Mouse (Mus musculus) cortical plate, adult 2 months (tissue): ENCODE results near the gene Zcchc8. TPM values are rescaled to one million over a fixed set of nuclear protein-coding genes. Genes with fewer than 3 reads are reported as not detected.

Experiments
- H3K27ac ChIP-seq: fragments of 200-500 bp; 2 replicates; pipeline ENCODE4 v1.5.1; 2012; ENCODE audit warnings: low read length, control low read depth, inconsistent platforms; ENCODE audit not compliant: insufficient read depth
- H3K4me1 ChIP-seq: fragments of 200-500 bp; 2 replicates; pipeline ENCODE4 v1.6.1; 2011; ENCODE audit warnings: low read length; ENCODE audit not compliant: control insufficient read depth, insufficient read depth
- H3K4me3 ChIP-seq: fragments of 200-500 bp; 2 replicates; pipeline ENCODE4 v1.5.1; 2011; ENCODE audit warnings: mild to moderate bottlenecking, low read length, control low read depth; ENCODE audit not compliant: insufficient read depth
- CTCF ChIP-seq: fragments of 200-500 bp; IDR thresholded peaks from 2 replicates; pipeline ENCODE4 v1.5.1; 2011; ENCODE audit warnings: mild to moderate bottlenecking, control low read depth, low read length; ENCODE audit not compliant: insufficient read depth; ENCODE audit errors: extremely low read depth
- POLR2A ChIP-seq: fragments of 200-500 bp; IDR thresholded peaks from 2 replicates; pipeline ENCODE4 v1.6.1; 2011; ENCODE audit warnings: mild to moderate bottlenecking, low read length, control low read depth; ENCODE audit not compliant: insufficient read depth; ENCODE audit errors: extremely low read depth
- polyA plus RNA-seq: library from polyadenylated mRNA; depleted of rRNA; stranded (reverse); fragments of >200 nt; gene quantifications from 2 replicates; pipeline ENCODE4 v1.2.3, GENCODE M21; 2012; rRNA removed

Gene Zcchc8
- polyA plus RNA-seq, 1 experiment: 42.6 TPM

DNA sequence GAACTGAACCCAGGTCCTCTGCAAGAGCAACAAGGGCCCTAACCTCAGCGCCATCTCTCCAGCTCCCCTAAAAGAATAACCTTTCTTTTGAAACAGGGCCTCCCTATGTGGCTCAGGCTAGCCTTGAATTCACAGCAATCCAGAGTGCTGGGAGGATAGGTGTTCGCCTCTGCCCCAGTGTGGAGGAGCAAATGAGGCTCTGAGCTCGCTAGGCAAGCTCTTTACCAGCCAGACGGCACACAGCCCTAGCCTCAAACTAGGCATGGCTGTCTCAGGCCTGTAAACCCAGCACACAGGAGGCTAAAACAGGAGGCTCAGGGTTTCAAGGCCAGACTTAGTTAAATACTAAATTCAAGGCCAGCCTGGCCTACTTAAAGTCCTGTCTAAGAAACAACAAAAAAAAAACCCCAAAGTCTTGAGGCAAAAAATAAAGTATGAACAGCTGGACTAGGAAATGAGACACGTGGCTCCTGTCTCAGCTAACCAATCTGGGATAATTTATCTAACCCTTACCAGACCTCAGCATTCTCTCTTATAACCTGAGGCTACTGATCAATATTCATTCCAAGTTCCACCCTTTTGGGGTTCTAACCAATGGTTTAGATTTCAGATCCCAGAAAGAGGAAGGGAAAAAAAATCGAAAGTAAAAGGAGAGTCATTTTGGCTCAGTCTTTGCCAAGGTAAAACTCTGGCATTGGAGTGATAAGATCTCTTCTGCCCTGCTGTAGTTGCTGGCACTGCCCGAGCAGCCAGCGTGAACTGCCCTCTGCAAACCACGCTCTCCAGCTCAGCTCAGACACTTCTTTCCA lies 50.7 kb downstream of the Zcchc8 start:
- TF ChIP-seq POLR2A (no peak), CTCF (no peak)
- Histone ChIP-seq H3K4me3 (no peak overlapping the region), H3K27ac (peak overlapping the region; percentile 19; the same call in 1 of the 2 replicates), H3K4me1 (peaks cover 11% of the 10 kb centered on the region)

DNA sequence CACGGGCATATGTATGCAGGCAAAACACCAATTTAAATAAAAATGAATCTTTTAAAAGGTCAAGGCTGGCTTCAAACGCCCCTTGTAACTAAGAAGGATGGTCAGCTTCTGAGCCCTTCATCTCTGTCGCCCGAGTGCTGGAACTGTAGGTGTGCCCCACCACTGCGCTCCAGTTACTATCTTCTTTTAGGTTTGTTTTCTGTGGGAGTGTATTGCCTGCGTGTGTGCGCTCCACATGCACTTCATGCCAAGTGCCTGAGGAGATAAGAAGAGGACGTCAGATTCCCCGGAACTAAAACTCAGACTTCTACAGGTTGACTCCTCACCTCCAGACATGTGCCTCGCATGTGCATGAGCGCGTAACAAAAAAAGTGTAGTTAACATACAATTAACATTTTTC lies 53.0 kb downstream of the Zcchc8 start:
- Histone ChIP-seq H3K27ac (no peak overlapping the region), H3K4me1 (peaks cover 9% of the 10 kb centered on the region), H3K4me3 (no peak overlapping the region)
- TF ChIP-seq POLR2A: no peak
- TF ChIP-seq CTCF: no peak

DNA sequence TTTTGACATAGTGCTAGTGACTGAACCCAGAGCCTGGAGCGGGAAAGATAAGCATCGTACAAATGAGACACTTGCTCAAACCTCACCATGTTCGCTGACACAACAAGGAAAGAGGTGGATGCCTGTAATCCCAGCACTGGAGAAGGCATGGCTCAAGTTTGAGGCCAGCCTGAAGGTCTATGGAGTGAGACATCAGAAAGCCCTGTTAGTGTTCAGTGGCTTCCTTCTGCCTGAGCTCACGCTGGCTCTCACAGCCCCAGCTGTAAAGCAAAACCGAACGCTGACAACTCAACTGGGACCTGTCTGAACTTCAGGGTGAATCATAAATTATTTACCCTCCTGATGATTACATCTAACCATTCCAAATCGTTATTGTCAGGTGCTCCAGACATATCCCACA lies 54.9 kb downstream of the Zcchc8 start:
- H3K4me1 ChIP-seq: peaks cover 19% of the 10 kb centered on the region
- no peak overlapping the region for H3K4me3 ChIP-seq
- H3K27ac ChIP-seq: no peak overlapping the region
- TF ChIP-seq CTCF (no peak), POLR2A (no peak)

DNA sequence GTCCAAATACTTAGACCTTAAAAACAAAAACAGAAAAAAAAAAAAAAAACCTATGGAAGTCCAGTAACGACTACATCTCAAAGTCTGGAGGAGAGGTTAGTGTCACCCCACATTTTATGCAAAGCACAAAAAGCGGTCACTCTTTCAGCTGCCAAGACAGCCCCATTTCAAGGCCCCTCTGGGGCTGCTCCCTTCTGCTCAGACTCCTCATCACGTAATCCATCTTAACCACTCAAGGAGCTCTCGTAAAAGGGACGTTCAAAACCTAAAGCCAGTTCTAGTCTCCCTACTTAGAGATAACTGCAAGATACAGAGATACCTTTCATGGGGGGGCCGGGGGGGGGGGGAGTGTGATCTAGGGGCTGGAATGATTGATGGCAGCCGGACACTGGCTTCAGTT lies 56.6 kb downstream of the Zcchc8 start:
- Histone ChIP-seq H3K4me3 (no peak overlapping the region), H3K4me1 (peaks cover 18% of the 10 kb centered on the region), H3K27ac (no peak overlapping the region)
- no peak for TF ChIP-seq POLR2A

DNA sequence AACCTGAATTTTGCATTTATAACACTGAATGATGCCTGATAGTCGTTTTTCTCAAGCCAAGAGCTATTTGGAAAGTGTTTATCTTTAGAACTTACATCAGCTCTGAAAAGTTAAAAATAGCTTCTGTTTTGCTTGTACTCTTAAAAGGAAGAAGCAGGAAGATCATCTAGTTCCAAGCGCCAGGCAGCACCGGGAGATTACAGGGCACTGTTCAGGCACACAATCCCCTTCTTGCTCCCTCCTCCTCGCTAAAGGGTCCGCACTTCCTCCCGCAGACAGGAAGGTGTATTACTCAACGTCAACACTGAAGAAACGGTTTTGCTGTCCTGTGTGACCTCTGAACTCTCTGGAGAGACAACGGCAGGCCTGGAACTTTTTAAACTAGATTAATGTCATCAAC lies 58.8 kb downstream of the Zcchc8 start:
- Histone ChIP-seq H3K27ac (peak overlapping the region; percentile 91), H3K4me1 (peaks cover 12% of the 10 kb centered on the region), H3K4me3 (no peak overlapping the region)
- TF ChIP-seq CTCF: no peak
- TF ChIP-seq POLR2A: peak; percentile 45; the same call in 1 of the 2 replicates

DNA sequence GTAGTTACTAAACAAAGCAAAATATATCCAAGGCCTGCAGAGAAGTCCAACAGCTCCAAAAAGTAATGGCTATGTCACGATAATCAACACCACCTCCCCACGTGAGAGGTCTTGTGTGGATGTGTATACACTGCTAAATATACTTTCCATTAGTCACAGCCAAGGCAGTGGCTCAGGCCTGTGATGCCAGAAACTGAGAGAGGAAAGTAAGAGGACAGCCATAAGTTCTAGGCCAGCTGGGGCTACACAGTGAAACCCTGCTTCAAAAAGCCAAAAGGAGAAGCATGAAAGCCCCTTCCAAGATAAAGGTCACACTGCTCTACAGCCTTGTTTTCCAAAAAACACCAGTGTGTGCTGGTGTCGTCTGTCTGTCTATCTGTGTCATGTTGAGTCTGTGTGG lies 59.3 kb downstream of the Zcchc8 start:
- peaks cover 12% of the 10 kb centered on the region for H3K4me1 ChIP-seq
- H3K4me3 ChIP-seq: no peak overlapping the region
- TF ChIP-seq CTCF (no peak), POLR2A (no peak)
- H3K27ac ChIP-seq: peak overlapping the region; percentile 91

DNA sequence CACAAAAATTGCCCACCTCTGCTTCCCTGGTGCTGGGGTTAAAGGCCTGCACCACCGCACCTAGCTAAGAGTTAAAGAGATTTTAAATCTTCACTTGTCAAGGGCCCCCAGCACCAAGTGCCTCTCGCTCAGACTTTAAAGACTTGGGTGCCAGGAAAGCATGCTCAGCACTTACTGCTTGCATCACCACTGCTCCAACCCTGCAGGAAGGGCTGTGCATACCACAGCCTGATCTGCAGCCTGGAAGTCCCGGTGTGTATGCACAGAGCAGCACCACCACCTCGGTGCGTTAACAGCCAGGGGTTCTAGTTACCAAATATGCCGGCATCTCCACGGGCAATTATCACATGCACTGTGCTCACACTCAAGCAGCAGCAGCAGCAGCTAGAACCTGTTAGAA lies 63.2 kb downstream of the Zcchc8 start:
- peaks cover 12% of the 10 kb centered on the region for H3K4me1 ChIP-seq
- no peak overlapping the region for H3K27ac ChIP-seq
- TF ChIP-seq CTCF (no peak), POLR2A (no peak)
- no peak overlapping the region for H3K4me3 ChIP-seq

DNA sequence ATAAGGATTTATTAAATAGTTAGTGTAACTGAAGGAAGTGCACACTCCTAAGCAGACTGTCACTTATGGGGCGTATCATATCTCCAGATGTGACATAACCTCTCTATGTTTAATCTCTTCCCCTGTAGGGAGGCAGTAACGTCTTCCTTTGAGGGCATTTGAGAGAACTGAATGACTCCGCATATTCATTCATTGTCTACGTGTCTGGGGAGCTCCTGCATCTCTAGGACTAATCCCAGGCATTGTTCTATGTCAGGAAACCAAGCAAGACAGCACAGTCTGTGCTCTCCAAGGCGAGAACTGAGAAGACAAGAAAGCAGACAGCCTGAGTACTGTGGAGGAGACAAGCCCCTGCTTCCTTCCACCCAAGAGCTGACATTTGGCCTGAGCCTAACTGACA lies 66.0 kb downstream of the Zcchc8 start:
- Histone ChIP-seq H3K4me3 (no peak overlapping the region), H3K4me1 (no peaks in the 10 kb centered on the region), H3K27ac (no peak overlapping the region)
- TF ChIP-seq POLR2A: no peak
- TF ChIP-seq CTCF: no peak

DNA sequence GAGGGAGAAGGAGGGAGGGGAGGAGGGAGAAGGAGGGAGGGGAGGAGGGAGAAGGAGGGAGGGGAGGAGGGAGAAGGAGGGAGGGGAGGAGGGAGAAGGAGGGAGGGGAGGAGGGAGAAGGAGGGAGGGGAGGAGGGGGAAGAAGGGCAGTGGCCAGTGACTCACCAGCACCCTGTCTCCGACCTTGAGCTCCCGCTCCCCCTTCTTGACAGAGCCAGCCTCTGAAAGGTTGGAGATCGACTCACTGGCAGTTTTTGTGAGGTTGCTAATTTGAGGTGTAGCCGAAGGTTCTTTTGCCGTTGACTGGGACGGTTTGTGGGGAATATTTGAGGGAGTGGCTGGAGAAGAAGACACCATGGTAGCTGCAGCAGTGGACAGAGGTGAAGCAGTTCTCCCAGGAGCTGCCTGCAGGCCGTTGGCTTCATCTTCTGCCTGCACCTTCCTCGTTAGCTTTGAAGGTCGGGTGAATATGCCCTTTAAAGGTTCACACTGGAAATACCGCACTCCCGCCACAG lies 67.6 kb downstream of the Zcchc8 start:
- H3K4me3 ChIP-seq: no peak overlapping the region
- no peak overlapping the region for H3K27ac ChIP-seq
- H3K4me1 ChIP-seq: no peaks in the 10 kb centered on the region
- TF ChIP-seq CTCF: no peak

DNA sequence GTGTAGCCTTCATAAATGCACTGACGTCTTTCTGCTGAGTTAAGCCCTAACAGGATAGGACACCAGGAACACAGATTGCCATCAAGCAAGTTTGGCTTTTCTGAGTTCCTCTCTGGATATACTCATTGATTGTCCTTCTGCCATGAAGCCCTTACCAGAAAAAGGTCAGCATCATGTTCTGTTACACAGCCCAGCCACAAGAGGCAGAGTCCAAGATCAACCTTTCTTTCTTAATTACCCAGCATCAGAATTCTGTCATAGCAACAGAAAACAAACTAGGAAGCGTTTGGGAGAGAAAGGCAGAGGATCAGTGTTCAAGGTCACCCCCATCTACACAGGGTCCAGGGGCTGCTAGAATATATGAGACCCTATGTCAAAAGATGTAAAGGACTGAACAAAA lies 70.1 kb downstream of the Zcchc8 start:
- Histone ChIP-seq H3K4me1 (no peaks in the 10 kb centered on the region), H3K27ac (no peak overlapping the region), H3K4me3 (no peak overlapping the region)
- TF ChIP-seq CTCF: no peak
- no peak for TF ChIP-seq POLR2A

Other genes starting within 250 kb of the Zcchc8 start
- 1.1 TPM in 2 replicates for gene Lrrc43, start 231.8 kb downstream of the Zcchc8 start, polyA plus RNA-seq
- gene Il31, start 231.6 kb downstream of the Zcchc8 start, polyA plus RNA-seq: not detected in 2 replicates
- 1.3 and 1.4 TPM in 2 replicates for gene B3gnt4, start 210.6 kb downstream of the Zcchc8 start, polyA plus RNA-seq
- gene Diablo, start 196.9 kb downstream of the Zcchc8 start, polyA plus RNA-seq: 78.2 and 81.8 TPM in 2 replicates
- 8.3 and 8.5 TPM in 2 replicates for gene Gm49027, start 195.6 kb downstream of the Zcchc8 start, polyA plus RNA-seq
- gene Vps33a, start 148.1 kb downstream of the Zcchc8 start, polyA plus RNA-seq: 56.5 and 60.2 TPM in 2 replicates
- gene Clip1, start 36.5 kb downstream of the Zcchc8 start, polyA plus RNA-seq: 78.2 and 86.5 TPM in 2 replicates
- gene Rsrc2, start 28.3 kb upstream of the Zcchc8 start, polyA plus RNA-seq: 81.9 and 92.7 TPM in 2 replicates
- gene Kntc1, start 28.6 kb upstream of the Zcchc8 start, polyA plus RNA-seq: 0.74 and 1.0 TPM in 2 replicates
- gene Hcar2, start 144.4 kb upstream of the Zcchc8 start, polyA plus RNA-seq: 0.04 and 0.06 TPM in 2 replicates
- gene Hcar1, start 158.9 kb upstream of the Zcchc8 start, polyA plus RNA-seq: 1.1 TPM in 2 replicates
- 46.1 and 54.1 TPM in 2 replicates for gene Denr, start 186.1 kb upstream of the Zcchc8 start, polyA plus RNA-seq
- gene Gm43518, start 206.3 kb upstream of the Zcchc8 start, polyA plus RNA-seq: 1.0 and 1.8 TPM in 2 replicates
- gene Ccdc62, start 209.6 kb upstream of the Zcchc8 start, polyA plus RNA-seq: 5.4 and 6.5 TPM in 2 replicates